In the genomic region with DNA sequence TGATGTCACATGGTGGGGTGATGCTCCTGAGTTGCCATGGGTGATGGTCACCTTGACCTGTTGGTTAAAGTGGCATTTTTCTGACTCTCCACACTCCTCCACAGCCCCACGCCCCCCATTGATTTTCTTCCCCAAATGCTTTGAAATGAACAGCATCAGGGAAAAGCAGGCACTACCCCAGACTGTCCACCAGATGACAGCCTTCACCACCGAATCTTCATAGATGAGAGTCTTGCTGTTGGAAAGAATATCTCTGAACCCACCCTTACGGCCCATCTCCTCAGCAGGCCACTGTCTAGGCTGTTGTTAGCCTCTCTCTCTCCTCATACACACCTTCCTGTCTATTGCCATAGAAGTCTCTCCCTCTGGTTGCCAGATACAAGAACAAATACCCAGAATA, we compare ENCODE assay signal across 8 mouse cellular contexts.
DNase-seq lines count a peak whose midpoint lies in the region; TF ChIP-seq lines count a peak whose summit lies in the region.

No protein-coding gene starts in this region.

- peak; percentile 95 for TF ChIP-seq CTCF in layer of hippocampus, adult 2 months (conservative IDR thresholded peaks at IDR 0.05)
- peak; percentile 36 for TF ChIP-seq CTCF in ES-Bruce4 (IDR thresholded peaks at IDR 0.05; ENCODE audit: low read depth, low read length)
- peak; percentile 89 for TF ChIP-seq CTCF in cortical plate, adult 2 months (IDR thresholded peaks at IDR 0.05; ENCODE audit: extremely low read depth, insufficient read depth, low read length)

- no peaks in the 10 kb centered on the region for H3K36me3 ChIP-seq in ES-Bruce4 (ENCODE audit: control insufficient read depth, insufficient read depth, low read length, poor library complexity, severe bottlenecking)

- H3K9me3 ChIP-seq in ES-Bruce4 (replicated peaks; ENCODE audit: control insufficient read depth, insufficient read depth, low read length, poor library complexity, severe bottlenecking): no peaks in the 10 kb centered on the region

- H3K27ac ChIP-seq in layer of hippocampus, adult 2 months: no peak overlapping the region
- H3K27ac ChIP-seq in ES-Bruce4 (ENCODE audit: insufficient read depth, low read length): no peak overlapping the region
- H3K27ac ChIP-seq in cortical plate, adult 2 months (ENCODE audit: insufficient read depth, low read length): no peak overlapping the region

- no peaks in the 10 kb centered on the region for H3K27me3 ChIP-seq in ES-Bruce4 (ENCODE audit: control insufficient read depth, insufficient read depth, low read length, poor library complexity, severe bottlenecking)

- H3K4me1 ChIP-seq in ES-Bruce4 (ENCODE audit: control insufficient read depth, insufficient read depth, low read length): no peaks in the 10 kb centered on the region
- no peaks in the 10 kb centered on the region for H3K4me1 ChIP-seq in cortical plate, adult 2 months (ENCODE audit: control insufficient read depth, insufficient read depth, low read length)

- TF ChIP-seq POLR2A in ES-Bruce4 (IDR thresholded peaks at IDR 0.05; ENCODE audit: insufficient read depth, low read length): no peak
- TF ChIP-seq POLR2A in cortical plate, adult 2 months (IDR thresholded peaks at IDR 0.05; ENCODE audit: extremely low read depth, insufficient read depth, low read length): no peak

- peak; percentile 35 to 42 for DNase-seq in adrenal gland, adult 18-20 months (ENCODE audit: low spot score in 2 of 2)
- no peak for DNase-seq in adrenal gland, adult 8-10 months
- peak in 1 of 2 experiments; percentile 69 for DNase-seq in layer of hippocampus, adult 2 months (ENCODE audit: low spot score in 2 of 2)
- DNase-seq in layer of hippocampus, adult 11-12 months (ENCODE audit: low spot score): no peak
- peak; percentile 39 for DNase-seq in hindlimb bud, embryonic 11.5 days (ENCODE audit: extremely low spot score, low read depth, low spot score)
- DNase-seq in spleen, adult 12 weeks (ENCODE audit: low spot score): no peak

- no peak overlapping the region for H3K4me3 ChIP-seq in layer of hippocampus, adult 2 months
- H3K4me3 ChIP-seq in ES-Bruce4 (ENCODE audit: low read depth, low read length): no peak overlapping the region
- no peak overlapping the region for H3K4me3 ChIP-seq in cortical plate, adult 2 months (ENCODE audit: insufficient read depth, low read length)

- no peak overlapping the region for H3K9ac ChIP-seq in ES-Bruce4 (ENCODE audit: low read depth, poor library complexity, severe bottlenecking)

- no peak for TF ChIP-seq EP300 in ES-Bruce4 (IDR thresholded peaks at IDR 0.05; ENCODE audit: insufficient read depth, low read depth, low read length)

Comparison
In these comparisons a context has a peak if more than half of its experiments do, and no peak if none do; other contexts are left out.
1. DNase-seq: peak in adrenal gland, adult 18-20 months (2 of 2) and hindlimb bud, embryonic 11.5 days (single experiment); none in adrenal gland, adult 8-10 months (single experiment), layer of hippocampus, adult 11-12 months (single experiment) and spleen, adult 12 weeks (single experiment).
2. CTCF ChIP-seq: peak in every context shown above with its lines; median percentile 95 in layer of hippocampus, adult 2 months; 89 in cortical plate, adult 2 months; 36 in ES-Bruce4.